Mouse (Mus musculus) hindbrain, embryonic 16.5 days (tissue): ENCODE measurements around the gene Smad1. TPM values are rescaled to one million over a fixed set of nuclear protein-coding genes. Genes with fewer than 3 reads are reported as not detected.

ENCODE experiments used
- ATAC-seq: fragments of 200-750 bp; cut with Nextera tagmentation; 2 replicates; pipeline ENCODE4 v1.8.0; 2017; ENCODE audit warnings: moderate TSS enrichment, moderate library complexity
- H3K27ac ChIP-seq: fragments of 300-500 bp; sonication (generic); 2 replicates; pipeline ENCODE4 v1.5.1; 2014; ENCODE audit warnings: low read depth, mild to moderate bottlenecking, control low read depth, low read length, moderate library complexity
- H3K27me3 ChIP-seq: fragments of 300-500 bp; sonication (generic); replicated peaks from 2 replicates; pipeline ENCODE4 v1.6.1; 2014; ENCODE audit warnings: low read length; ENCODE audit not compliant: control insufficient read depth, insufficient read depth
- H3K36me3 ChIP-seq: fragments of 300-500 bp; sonication (generic); 2 replicates; pipeline ENCODE4 v1.6.1; 2014; ENCODE audit warnings: mild to moderate bottlenecking, low read length, moderate library complexity, mixed read lengths; ENCODE audit not compliant: control insufficient read depth, insufficient read depth
- H3K4me1 ChIP-seq: fragments of 300-500 bp; sonication (generic); 2 replicates; pipeline ENCODE4 v1.6.1; 2014; ENCODE audit warnings: low read depth, low read length; ENCODE audit not compliant: control insufficient read depth, insufficient read depth
- H3K4me2 ChIP-seq: fragments of 300-500 bp; sonication (generic); 2 replicates; pipeline ENCODE4 v1.6.1; 2014; ENCODE audit warnings: mild to moderate bottlenecking, low read length, control low read depth, moderate library complexity
- H3K4me3 ChIP-seq: fragments of 300-500 bp; sonication (generic); 2 replicates; pipeline ENCODE4 v1.5.1; 2014; ENCODE audit warnings: mild to moderate bottlenecking, low read length, control low read depth, moderate library complexity
- H3K9ac ChIP-seq: fragments of 300-500 bp; sonication (generic); 2 replicates; pipeline ENCODE4 v1.6.1; 2014; ENCODE audit warnings: low read depth, mild to moderate bottlenecking, control low read depth, low read length, moderate library complexity
- H3K9me3 ChIP-seq: fragments of 300-500 bp; sonication (generic); 2 replicates; pipeline ENCODE4 v1.6.1; 2014; ENCODE audit warnings: mild to moderate bottlenecking, low read length, moderate library complexity; ENCODE audit not compliant: control insufficient read depth
- WGBS: fragments of 180-500 bp; shearing (Covaris S2); extraction: QIAGEN DNeasy Blood & Tissue Kit; methylation state at CpG from one replicate; pipeline ENCODE4 v1.1.7; 2014; 5-methylcytosine and 5-hydroxymethylcytosine counted together
- polyA plus RNA-seq: library from polyadenylated mRNA; unstranded; fragments of >200 nt; fragmentation: Nextera tagmentation; extraction: Ambion mirVana; gene quantifications from 2 replicates; pipeline ENCODE4 v1.2.1, GENCODE M21; 2015

The Smad1 gene
- polyA plus RNA-seq, 1 experiment from 2014 or later = 55.2 TPM

DNA sequence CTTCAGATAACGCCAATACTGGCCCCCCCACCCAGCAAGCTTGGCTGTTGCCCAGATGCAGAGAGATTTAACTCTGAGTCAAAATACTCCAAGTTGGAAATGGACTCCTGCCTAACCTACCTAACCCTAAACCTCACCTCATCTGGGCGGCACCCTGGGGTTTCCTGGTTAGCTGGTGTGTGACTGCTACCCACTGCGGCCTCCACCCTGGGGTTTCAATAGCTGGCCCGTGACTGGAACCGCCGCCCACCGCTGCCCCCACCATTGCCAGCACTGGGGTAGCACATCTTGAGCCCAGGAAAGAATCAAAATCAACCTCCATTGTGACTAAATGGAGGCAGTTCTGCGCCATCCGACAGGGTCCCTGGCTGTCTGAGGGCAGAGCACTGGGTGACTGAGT lies 33.1 kb downstream of the Smad1 start:
- Histone ChIP-seq H3K27me3 (no peaks in the 10 kb centered on the region), H3K36me3 (peaks cover 7% of the 10 kb centered on the region; the same call in 1 of the 2 replicates), H3K4me3 (no peak overlapping the region), H3K27ac (no peak overlapping the region), H3K9me3 (no peaks in the 10 kb centered on the region), H3K4me1 (peaks cover 1% of the 10 kb centered on the region), H3K9ac (no peak overlapping the region), H3K4me2 (no peak overlapping the region)
- 93% methylated on average over 9 of the region's 9 CpGs for WGBS
- ATAC-seq = no peak

DNA sequence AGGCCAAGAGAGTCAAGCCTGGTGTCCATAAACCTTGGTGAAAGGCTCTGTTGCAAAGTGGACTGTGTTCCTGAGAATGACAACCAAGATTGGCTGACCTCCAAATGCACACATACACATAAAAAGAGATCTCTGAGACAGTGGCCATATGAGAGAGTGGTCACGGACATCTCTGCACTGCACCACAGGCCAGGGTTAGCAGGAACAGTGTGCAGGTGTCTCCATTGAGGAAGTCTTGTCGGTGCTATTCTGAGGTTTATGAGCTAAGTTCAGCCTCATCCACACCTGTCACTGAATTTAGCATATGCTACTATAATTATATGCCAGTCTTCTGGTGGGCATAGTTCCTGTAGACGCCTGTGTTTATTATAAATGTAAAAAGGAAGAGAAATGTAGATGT lies 33.6 kb downstream of the Smad1 start:
- no peaks in the 10 kb centered on the region for H3K27me3 ChIP-seq
- H3K4me3 ChIP-seq = no peak overlapping the region
- H3K4me2 ChIP-seq = no peak overlapping the region
- H3K27ac ChIP-seq = no peak overlapping the region
- H3K36me3 ChIP-seq = peaks cover 7% of the 10 kb centered on the region; the same call in 1 of the 2 replicates
- 79% methylated on average over 3 of the region's 3 CpGs for WGBS
- no peak for ATAC-seq
- no peak overlapping the region for H3K9ac ChIP-seq
- H3K9me3 ChIP-seq = no peaks in the 10 kb centered on the region
- H3K4me1 ChIP-seq = peaks cover 6% of the 10 kb centered on the region

DNA sequence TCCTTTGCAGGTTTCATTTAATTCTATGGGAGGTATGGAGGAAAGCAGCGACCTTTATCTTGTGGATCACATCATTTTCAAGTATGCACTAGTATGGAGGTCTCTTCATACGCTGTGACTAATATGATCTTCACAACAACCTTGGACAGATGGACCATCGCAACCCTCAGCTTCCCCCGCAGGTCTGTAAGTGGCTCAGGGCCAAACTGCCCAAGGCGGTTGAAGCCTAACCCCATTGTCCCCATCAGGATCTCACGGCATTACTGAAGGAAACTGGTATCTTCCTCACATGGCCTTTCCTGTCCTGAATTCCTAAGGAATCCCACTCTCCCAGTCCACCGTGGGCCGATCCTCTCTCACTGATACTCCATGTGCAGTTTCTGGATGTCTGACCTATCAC lies 34.5 kb downstream of the Smad1 start:
- H3K4me1 ChIP-seq = peaks cover 12% of the 10 kb centered on the region
- H3K4me2 ChIP-seq = no peak overlapping the region
- WGBS = 78% methylated on average over 8 of the region's 8 CpGs
- H3K4me3 ChIP-seq = no peak overlapping the region
- no peak for ATAC-seq
- H3K9ac ChIP-seq = no peak overlapping the region
- H3K27ac ChIP-seq = no peak overlapping the region
- 0 out of 2 replicates have a peak, but pooled peaks cover 4% of the 10 kb centered on the region for H3K36me3 ChIP-seq
- H3K27me3 ChIP-seq = no peaks in the 10 kb centered on the region
- no peaks in the 10 kb centered on the region for H3K9me3 ChIP-seq

DNA sequence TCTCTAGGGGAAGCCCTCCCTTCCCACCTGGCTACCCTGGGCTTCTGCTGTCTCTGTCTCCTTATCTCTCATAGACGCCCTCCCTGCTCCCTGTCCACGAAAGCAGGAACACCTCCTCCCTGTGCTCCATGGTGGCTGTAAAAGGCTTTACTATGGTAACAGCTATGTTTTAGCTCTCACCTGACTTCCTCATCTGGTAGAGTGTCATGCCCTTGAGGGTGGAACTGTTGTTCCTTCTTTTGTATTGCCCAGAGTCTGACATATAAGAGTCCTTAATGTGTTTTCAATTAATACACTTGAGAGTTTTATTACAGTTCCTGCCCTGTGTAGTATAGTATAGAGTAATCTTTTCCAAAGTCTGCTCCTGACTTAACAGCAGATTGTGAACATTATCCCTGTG lies 36.9 kb downstream of the Smad1 start:
- 85% methylated on average over 2 of the region's 2 CpGs for WGBS
- H3K36me3 ChIP-seq = no peaks in the 10 kb centered on the region
- no peaks in the 10 kb centered on the region for H3K27me3 ChIP-seq
- no peak overlapping the region for H3K4me3 ChIP-seq
- H3K9ac ChIP-seq = no peak overlapping the region
- ATAC-seq = no peak
- no peak overlapping the region for H3K4me2 ChIP-seq
- peaks cover 12% of the 10 kb centered on the region for H3K4me1 ChIP-seq
- H3K9me3 ChIP-seq = no peaks in the 10 kb centered on the region
- H3K27ac ChIP-seq = no peak overlapping the region

DNA sequence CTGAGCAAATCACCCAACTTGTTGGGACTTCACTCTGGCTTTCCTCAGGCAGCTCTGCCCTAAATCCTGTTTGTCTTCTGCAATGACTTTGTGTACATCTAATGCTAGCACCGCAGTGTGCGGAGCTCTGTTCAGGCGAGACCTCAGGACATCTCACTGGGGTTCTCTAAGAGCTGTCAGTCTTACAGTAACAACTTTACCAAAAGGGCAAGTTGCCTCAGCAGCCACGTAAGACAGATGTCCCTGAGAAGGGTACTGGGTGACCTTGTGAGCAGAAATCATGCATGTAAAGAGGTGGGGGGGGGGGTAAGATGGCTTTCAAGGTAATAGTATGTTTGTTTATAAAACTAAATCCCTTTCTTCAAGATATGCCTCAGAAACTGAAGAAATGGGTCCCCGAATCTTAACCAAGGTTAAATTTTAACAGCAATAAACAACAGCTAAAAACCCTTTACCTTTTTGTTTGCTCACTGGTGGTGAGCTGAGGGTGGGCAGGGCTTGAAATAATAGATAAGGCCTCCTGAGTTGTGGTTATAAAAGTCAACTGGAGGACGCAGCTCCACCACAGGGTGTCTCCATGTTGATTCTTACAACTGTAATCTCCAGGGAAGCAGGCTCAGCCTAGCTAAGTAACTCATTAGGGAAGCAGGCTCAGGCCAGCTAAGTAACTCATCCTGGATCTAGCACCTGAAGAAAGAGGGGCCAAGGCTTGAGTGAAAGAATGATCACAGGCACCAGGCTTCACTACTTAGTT lies 38.4 kb downstream of the Smad1 start:
- WGBS = 52% methylated on average over 6 of the region's 6 CpGs
- H3K4me3 ChIP-seq = no peak overlapping the region

DNA sequence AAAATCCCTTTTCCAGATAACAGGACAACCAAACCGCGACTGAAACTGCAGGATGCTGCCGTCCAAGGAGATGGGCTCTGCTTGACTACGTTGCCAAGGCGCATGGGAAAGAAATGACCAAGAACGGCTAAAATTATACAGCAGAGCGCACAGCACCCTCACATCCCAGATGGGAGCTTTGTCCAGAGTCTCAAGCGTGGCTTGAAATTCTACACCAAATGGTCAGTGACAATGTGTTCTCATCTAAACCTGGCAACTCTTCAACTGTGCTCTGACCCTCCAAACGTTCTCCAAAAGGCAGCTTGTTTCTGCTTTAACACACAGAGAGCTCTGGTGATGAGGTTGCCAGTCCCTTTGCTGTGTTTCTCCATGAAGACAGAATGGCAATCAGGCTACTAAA lies 39.0 kb downstream of the Smad1 start:
- H3K9me3 ChIP-seq = no peaks in the 10 kb centered on the region
- peaks cover 20% of the 10 kb centered on the region for H3K4me1 ChIP-seq
- no peak overlapping the region for H3K4me2 ChIP-seq
- peak; percentile 37; the same call in 1 of the 2 replicates for ATAC-seq
- H3K27ac ChIP-seq = peak overlapping the region; percentile 40
- WGBS = 28% methylated on average over 9 of the region's 9 CpGs
- no peak overlapping the region for H3K9ac ChIP-seq
- H3K36me3 ChIP-seq = 0 out of 2 replicates have a peak, but pooled peaks cover 2% of the 10 kb centered on the region
- no peak overlapping the region for H3K4me3 ChIP-seq
- H3K27me3 ChIP-seq = no peaks in the 10 kb centered on the region

More for the DNA sequence above, 38.4 kb downstream of the Smad1 start:
- Histone ChIP-seq H3K9ac (no peak overlapping the region), H3K4me2 (no peak overlapping the region), H3K9me3 (no peaks in the 10 kb centered on the region), H3K36me3 (0 out of 2 replicates have a peak, but pooled peaks cover 2% of the 10 kb centered on the region), H3K27me3 (no peaks in the 10 kb centered on the region), H3K4me1 (peaks cover 17% of the 10 kb centered on the region), H3K27ac (peak overlapping the region; percentile 40)
- no peak for ATAC-seq

DNA sequence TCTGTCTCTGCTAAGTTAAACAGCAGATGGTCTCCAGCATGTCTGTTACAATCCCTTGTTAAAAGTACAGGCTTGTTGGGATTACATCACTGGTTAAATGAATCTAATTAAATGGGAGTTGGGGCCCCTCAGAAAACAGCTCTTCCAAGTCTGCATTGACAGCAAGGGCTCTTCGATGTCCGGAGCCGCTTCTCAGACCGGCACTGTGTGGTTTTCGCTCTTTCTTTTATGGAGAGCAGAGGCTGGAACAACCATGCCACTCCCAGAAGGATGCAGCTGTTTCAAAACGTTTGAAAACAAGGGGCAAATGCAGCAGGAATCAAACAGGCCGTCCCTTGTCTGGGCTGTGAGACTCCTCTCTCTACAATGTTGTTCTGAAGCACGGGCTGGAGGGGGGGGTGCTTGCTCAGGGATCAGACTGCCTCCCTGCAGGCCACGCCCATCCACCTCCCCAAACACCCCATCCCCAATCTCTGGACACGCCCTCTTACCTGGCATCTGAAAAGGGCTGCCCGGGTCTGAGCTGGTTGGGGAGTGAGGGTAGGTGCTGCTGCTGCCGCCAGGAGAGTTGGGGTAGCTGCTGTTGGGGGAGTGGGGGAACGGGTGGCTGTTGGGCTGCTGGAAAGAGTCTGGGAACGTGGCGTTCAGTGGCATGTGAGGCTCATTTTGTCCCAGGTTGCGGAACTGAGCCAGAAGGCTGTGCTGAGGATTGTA lies 43.4 kb downstream of the Smad1 start:
- no peaks in the 10 kb centered on the region for H3K27me3 ChIP-seq
- WGBS = 36% methylated on average over 16 of the region's 16 CpGs
- peaks cover 19% of the 10 kb centered on the region for H3K4me1 ChIP-seq
- H3K4me3 ChIP-seq = no peak overlapping the region
- no peak overlapping the region for H3K27ac ChIP-seq
- peaks cover 9% of the 10 kb centered on the region; the same call in 1 of the 2 replicates for H3K36me3 ChIP-seq
- H3K9me3 ChIP-seq = no peaks in the 10 kb centered on the region
- ATAC-seq = peak; percentile 49
- no peak overlapping the region for H3K4me2 ChIP-seq
- H3K9ac ChIP-seq = peak overlapping the region; percentile 7; the same call in 1 of the 2 replicates

DNA sequence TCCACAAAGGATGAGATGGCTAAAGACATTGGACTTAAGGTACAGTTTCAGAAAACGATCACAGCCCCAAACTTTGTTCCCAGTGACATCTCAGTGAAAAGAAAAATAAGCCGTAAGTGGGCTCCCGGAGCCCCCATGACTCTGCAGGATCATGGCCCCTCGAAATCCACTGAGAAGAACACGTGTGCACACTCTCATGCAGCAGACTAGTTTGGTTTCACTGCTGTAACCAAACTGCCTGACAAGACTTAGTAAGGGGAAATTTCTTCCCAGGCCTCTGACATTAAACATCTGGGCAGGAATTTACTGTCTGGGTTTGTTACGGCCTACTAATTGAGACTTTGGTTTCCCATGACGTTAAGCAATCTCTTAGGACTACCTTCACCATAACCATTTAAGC lies 45.3 kb downstream of the Smad1 start:
- H3K4me2 ChIP-seq = no peak overlapping the region
- no peak overlapping the region for H3K9ac ChIP-seq
- H3K4me1 ChIP-seq = peaks cover 22% of the 10 kb centered on the region
- no peak overlapping the region for H3K27ac ChIP-seq
- no peaks in the 10 kb centered on the region for H3K9me3 ChIP-seq
- H3K36me3 ChIP-seq = peaks cover 9% of the 10 kb centered on the region; the same call in 1 of the 2 replicates
- no peaks in the 10 kb centered on the region for H3K27me3 ChIP-seq
- 89% methylated on average over 7 of the region's 7 CpGs for WGBS
- no peak overlapping the region for H3K4me3 ChIP-seq
- ATAC-seq = no peak

DNA sequence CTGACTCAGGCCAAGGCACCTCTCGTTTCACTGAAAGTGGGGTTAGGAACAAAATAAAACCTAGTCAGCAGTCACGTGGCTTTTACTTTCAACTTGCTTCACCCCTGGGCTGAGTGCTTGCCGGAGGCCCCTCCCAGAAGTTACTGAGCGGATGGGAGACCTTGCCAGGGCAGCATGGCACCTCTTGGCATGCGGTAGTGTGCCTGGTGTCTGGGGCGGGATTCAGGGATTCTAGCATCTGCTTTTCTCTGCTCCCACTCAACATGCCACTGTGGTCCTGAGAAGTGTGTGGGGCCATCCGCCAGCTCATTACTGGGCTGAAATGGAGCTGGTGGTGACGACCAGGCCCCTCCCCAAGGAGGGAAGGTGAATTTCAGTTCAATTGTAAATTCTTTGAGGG lies 47.4 kb downstream of the Smad1 start:
- H3K27me3 ChIP-seq = no peaks in the 10 kb centered on the region
- H3K4me3 ChIP-seq = no peak overlapping the region
- H3K27ac ChIP-seq = no peak overlapping the region
- H3K4me2 ChIP-seq = no peak overlapping the region
- 64% methylated on average over 8 of the region's 8 CpGs for WGBS
- no peak overlapping the region; the same call in 1 of the 2 replicates for H3K9ac ChIP-seq
- peaks cover 9% of the 10 kb centered on the region; the same call in 1 of the 2 replicates for H3K36me3 ChIP-seq
- ATAC-seq = no peak
- H3K9me3 ChIP-seq = no peaks in the 10 kb centered on the region
- H3K4me1 ChIP-seq = peaks cover 22% of the 10 kb centered on the region
